Mouse (Mus musculus): ENCODE measurements around the gene Tymp. TPM values are rescaled to one million over a fixed set of nuclear protein-coding genes. Genes with fewer than 3 reads are reported as not detected.

Tymp gene
- total RNA-seq, 2 experiments from 2014 or later: 0.29 to 0.49 TPM

DNA sequence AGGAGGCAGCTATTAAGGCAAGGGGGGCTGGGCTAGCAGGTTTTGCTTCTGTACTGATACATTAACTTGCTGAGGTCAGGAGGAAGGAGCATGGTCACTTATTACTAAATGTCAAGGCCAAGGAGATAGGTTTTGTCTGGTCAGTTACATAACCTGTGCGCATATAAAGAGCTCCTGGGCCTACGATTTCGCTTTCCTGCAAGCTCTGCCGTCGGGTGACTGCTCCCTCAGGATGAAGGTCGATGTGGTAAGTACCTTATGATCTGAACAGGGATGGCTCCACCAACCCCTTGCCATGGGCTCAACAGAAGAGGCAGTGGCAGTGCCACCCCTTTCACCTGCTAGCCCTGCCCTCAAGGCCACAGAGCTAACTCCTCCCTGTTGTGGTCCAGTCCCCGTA lies 42.6 kb downstream of the Tymp start, which contains the start of gene Miox:
TSS of gene Miox (plus strand) at position 128 of the 400 bp plus-strand sequence.
- no peak for DNase-seq

GRCm38 (mm10) chr15:89326441-89326840 lies 50.4 kb downstream of the Tymp start:
- no peak for DNase-seq

DNA sequence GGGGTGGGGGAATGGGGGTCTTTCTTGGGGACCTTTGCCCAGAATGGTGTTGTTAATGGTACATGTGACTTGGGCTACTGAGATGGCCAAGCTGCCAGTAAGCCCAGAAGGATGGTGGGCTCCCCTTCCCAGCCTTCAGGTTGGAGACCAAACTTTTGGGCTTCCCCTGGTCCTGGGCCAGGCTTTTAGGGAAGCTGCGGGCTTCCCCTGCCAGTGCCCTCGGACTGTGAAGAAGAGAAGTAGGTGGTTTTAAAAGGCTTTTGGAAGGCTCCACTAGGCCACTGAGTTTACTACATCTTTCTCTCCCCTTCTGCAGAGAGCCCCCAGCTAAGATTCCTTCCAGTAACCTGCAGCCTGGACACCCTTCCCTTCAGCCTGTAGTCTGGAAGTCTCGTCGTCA lies 53.2 kb downstream of the Tymp start:
- no peak for DNase-seq

DNA sequence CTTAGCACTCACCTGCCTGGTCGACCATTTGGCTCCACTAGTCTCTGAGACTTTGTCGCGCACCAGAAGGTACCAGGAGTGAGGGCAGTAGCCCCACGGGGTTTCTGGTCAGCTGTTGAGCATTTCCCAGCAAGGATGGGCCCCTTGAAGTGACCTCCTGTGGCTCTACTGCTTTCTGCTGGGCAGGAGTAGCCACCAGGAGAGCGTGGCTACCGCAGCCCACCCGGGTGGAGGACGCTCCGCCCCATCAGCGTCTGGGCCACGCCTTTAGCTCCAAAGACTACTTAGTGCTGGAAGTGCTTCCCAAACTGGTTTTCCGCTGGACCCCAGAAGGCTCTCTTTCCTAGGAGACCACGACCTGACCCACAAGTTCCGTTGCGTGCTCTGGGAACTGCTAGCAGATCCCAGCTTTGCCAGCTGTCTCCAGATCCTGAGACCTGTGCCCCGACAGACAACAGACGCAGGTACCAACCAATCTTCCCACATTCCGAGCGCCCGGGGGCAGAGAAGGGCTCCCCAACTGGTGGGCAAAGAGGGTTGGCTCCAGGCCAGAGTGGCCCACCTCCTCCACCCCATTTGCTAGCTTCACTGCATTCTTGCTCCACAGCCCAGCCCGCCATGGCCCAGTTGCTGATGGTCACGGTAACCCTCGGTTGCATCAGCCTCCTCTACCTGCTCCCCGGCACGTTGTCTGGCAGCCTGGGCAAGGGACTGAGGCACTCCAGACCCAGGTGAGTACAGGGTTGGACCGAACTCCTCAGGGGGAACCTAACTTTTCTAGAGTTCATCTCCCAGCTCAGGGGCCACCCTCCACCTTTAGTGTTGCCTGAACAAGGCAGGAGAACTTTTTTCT lies 53.9 kb downstream of the Tymp start, which contains the start of gene Adm2:
TSS of gene Adm2 (plus strand) at position 51 of the 853 bp plus-strand sequence.
- DNase-seq: no peak

Other genes starting within 250 kb of the Tymp start
- gene Hdac10, start 248.3 kb downstream of the Tymp start, total RNA-seq (2021): 1 to 10 TPM; 5.3 to 6.5 TPM
- 100 to 1,000 TPM; 140 to 157 TPM for gene Mapk12, start 236.3 kb downstream of the Tymp start, total RNA-seq (2021)
- gene Mapk11, start 227.4 kb downstream of the Tymp start, total RNA-seq (2021): 1 to 10 TPM in 1 of 2 experiments, under 1 TPM in 1; 0.67 to 2.1 TPM
- gene Plxnb2, start 196.3 kb downstream of the Tymp start, total RNA-seq (2021): 10 to 100 TPM in 1 of 2 experiments, 1 to 10 TPM in 1; 8.5 to 11.9 TPM
- gene Dennd6b, start 180.5 kb downstream of the Tymp start, total RNA-seq (2021): 1 to 10 TPM; 6.6 to 8.4 TPM
- 10 to 100 TPM; 71.1 to 72.5 TPM for gene Ppp6r2, start 165.5 kb downstream of the Tymp start, total RNA-seq (2021)
- gene Sbf1, start 61.7 kb downstream of the Tymp start, total RNA-seq (2021): 10 to 100 TPM; 48.1 to 61.0 TPM
- gene Adm2, start 54.3 kb downstream of the Tymp start, total RNA-seq (2021): not detected
- gene Miox, start 42.6 kb downstream of the Tymp start, total RNA-seq (2021): not detected
- gene Lmf2, start 21.4 kb downstream of the Tymp start, total RNA-seq (2021): 10 to 100 TPM in 1 of 2 experiments, 1 to 10 TPM in 1; 9.9 to 13.6 TPM
- gene Ncaph2, start 21.3 kb downstream of the Tymp start, total RNA-seq (2021): 10 to 100 TPM; 35.1 to 37.0 TPM
- 10 to 100 TPM; 14.7 to 21.8 TPM for gene Sco2, start 3.2 kb downstream of the Tymp start, total RNA-seq (2021)
- gene Odf3b, start 2.2 kb upstream of the Tymp start, total RNA-seq (2021): under 1 TPM in 1 of 2 experiments, not detected in 1; 0.32 TPM
- gene Klhdc7b, start 7.9 kb upstream of the Tymp start, total RNA-seq (2021): not detected
- not detected for gene Syce3, start 33.5 kb upstream of the Tymp start, total RNA-seq (2021)
- 100 to 1,000 TPM; 227 to 251 TPM for gene Cpt1b, start 48.8 kb upstream of the Tymp start, total RNA-seq (2021)
- gene C730034F03Rik, start 52.5 kb upstream of the Tymp start, total RNA-seq (2021): under 1 TPM; 0.27 to 0.49 TPM
- gene Gm44502, start 52.7 kb upstream of the Tymp start, total RNA-seq (2021): not detected
- gene Chkb, start 52.9 kb upstream of the Tymp start, total RNA-seq (2021): 10 to 100 TPM; 21.4 to 24.2 TPM
- under 1 TPM; 0.29 to 0.31 TPM for gene Mapk8ip2, start 76.9 kb upstream of the Tymp start, total RNA-seq (2021)
- gene Arsa, start 100.4 kb upstream of the Tymp start, total RNA-seq (2021): 1 to 10 TPM; 4.2 to 4.9 TPM
- 10 to 100 TPM; 12.8 to 17.5 TPM for gene Shank3, start 122.6 kb upstream of the Tymp start, total RNA-seq (2021)
- under 1 TPM; 0.27 to 0.36 TPM for gene Acr, start 191.3 kb upstream of the Tymp start, total RNA-seq (2021)
- 1 to 10 TPM; 1.8 to 1.9 TPM for gene Rabl2, start 214.9 kb upstream of the Tymp start, total RNA-seq (2021)

Data from gastrocnemius, postnatal 25 days (tissue).